Mouse (Mus musculus) liver, postnatal 0 days (tissue): ENCODE results near the gene Bcat2.

Source experiments
- CTCF ChIP-seq: sonication (generic); IDR thresholded peaks from 2 replicates; pipeline ENCODE4 v1.5.1; 2016; ENCODE audit warnings: antibody characterized with exemption, low read depth
- EP300 ChIP-seq: IDR thresholded peaks from 2 replicates; pipeline ENCODE4 v1.6.1; 2016; ENCODE audit warnings: antibody characterized with exemption, low read depth, mild to moderate bottlenecking

GRCm38 (mm10) chr7:45568601-45569473 lies 1.1 kb upstream of the Bcat2 start:
- no peak for TF ChIP-seq CTCF
- TF ChIP-seq EP300, result no peak
